Mouse (Mus musculus): Measurements from ENCODE around the gene Tgfa.

Tgfa gene

DNA sequence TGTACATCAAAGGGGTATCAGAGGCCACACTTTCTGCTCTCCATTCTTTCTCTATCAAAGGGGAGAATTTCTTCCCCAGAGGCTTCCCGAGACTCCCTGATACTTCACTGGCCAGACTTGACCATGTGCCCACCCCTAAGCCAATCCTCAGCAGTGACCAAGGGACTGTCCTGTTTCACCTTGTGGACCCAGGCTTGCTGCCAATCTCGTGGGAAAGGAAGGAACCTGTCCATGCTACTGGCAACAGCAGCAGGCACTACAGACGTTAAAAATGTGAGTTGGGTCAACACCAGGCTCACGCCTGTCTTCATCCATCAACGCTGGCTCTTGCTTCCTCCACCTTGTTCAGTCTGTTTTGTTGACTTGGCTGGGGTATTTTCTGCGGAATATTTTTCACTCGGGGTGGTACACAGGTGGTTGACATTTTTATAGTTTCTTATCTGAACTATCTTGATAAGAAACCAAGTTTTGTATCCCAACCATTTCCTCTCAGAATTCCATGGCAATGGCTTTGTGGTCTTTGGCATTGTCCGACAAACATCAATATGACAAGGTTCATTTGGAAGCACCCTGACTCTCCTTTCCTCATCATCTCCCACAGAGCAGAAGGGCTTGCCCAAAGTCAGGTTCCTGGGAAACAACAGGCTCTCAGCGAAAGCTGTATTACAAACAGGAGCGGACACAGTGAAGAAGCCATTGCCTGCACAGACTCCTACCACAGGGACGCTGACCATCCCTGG, 6.1 kb upstream of the Tgfa start:
- no peak for DNase-seq (ENCODE audit: low spot score)

DNA sequence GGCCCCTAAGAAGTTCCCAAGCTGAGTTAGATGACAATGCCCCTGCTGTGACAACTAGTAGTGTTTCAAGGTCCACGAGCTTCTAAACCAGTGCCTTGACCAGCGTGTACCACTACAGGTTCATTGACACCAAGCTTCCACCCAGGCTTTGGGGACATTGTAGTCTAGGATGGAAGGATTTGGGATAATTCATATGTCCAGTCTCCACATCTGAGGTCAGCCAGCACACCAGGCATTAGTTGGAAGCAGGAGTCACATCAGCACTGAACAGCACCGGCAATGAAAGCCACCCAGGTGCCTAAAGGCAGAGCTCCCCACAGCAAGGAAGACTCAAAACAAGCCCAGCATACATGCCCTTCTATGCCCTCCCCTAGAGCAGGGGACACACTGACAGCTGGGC, 4.4 kb upstream of the Tgfa start:
- DNase-seq (ENCODE audit: low spot score): peak; percentile 57

DNA sequence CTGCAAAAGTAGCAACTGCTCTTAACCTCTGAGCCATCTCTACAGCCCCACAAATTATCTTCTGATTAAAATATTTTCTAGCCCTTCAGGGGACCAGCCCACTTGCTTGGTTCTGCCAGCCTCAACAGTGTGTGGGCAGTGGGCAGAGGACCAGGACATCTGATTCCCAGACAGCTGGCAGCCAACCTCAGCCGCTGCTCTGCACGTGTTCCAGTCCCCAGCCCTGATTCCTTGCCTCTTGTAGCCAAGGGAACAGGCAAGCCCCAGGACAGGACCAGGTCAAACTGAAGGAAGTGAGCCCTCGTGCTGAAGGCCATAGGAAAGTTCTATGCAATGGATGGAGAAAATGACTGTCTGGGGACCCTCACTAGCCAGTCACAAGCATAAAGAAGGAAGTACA, 2.0 kb upstream of the Tgfa start:
- DNase-seq (ENCODE audit: low spot score): no peak

DNA sequence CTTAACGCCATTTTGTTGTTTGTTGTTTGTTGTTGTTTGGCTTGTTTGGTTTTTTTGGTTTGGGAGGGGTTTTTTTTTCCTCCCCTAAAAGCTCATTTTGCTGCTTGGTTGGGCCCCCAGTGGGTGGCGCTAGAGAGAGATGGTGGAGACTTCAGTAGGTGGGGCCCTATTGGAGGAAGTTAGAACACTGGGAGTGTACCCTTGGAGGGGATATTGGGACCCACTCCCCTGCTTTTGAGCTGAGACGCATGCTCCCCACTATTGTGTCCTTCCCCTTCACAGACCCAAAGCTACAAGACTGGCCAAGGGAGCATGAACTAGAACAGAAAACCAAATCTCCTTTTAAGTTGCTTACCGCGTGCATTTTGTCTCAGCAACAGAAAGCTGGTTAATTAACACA, 1.1 kb upstream of the Tgfa start:
- peak; percentile 43 for DNase-seq (ENCODE audit: low spot score)

DNA sequence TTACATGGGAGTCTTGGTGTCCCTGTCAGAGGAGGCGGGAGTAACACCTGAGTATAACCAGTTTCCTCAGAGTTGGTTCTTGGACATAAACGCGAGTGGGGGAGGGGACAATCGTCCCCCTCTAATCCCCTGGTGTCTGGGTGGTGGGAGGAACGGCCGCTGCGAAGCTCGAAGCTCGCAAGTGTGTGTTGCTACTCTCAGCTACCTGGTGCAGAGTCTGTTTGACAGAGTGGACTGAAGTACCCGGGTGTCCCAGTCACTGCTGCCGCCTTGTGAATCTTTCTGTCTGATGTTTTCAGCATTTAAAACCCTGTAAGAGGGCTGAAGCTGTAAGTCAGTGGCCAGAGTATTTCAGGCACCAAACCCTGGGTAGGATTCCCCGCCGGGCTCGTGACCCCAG, 1.0 kb downstream of the Tgfa start:
- no peak for DNase-seq (ENCODE audit: low spot score)

DNA sequence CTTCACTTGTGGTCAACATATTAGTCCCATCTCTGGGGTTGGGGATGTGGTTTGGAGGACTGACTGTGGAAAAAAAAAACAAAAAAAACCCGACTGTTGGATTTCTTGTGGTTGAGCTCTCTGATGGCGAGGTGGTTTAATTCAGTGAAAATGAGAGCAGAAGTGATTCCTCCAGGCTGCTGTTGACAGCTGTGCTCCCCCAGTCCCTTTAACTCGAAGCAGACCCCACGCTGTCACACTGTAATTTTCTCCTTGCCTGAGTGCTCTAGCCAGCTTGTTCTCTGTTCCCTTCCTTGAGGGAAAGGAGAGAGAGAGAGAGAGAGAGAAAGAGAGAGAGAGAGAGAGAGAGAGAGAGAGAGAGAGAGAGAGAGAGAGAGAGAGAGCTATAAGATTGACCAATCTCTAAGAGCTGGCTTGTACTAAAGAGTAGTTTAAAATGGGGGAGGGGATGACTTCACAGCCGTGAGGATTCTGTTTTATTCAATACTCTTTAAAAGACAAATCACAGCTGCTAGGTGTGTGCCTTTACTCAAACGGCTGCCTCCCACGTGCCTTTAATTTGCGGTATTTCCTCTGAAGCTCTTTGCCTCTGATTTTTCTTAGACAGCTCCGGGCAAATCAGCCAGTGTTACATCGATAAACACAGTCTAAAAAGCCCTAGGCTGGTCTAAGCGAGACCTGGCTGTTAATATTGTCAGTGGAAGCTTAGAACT, 2.3 kb downstream of the Tgfa start:
- no peak for DNase-seq (ENCODE audit: low spot score)

DNA sequence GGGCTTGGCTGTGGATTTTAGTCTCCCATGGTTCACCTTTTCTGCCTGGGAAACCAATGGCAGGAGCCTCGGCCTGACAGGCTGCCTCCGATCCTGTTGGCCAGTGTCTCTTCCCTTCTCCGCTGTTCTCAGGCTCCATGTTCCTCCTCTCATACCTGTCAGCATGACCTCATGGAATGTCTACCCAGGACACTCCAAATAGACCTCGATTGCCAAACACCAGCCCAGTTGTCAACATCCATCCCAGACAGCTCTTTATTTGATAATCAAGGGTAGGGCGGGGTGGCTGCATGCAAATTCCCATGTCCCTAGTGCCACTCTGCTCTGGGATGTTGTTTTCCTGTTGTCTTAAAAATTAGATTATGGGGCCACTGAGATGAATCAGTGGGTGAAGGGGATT, 5.9 kb downstream of the Tgfa start:
- DNase-seq (ENCODE audit: low spot score): no peak

DNA sequence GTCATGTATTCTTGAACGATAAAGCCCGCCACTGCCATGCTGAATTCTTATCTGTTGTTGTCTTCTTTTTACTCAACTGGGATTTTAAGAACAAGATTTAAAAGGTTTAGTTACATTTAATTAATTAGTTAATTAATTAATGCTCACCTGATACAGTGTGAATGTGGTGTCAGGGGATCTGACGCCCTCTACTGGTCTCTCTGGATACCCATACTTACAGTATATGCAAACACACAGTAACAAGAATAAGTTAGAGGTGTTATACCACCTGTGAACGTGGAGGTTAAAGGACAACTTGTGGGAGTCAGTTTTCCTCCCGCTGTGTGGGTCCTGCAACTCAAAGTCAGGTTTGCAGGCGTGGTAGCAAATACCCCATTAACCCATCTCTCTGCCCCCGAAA, 8.1 kb downstream of the Tgfa start:
- no peak for DNase-seq (ENCODE audit: low spot score)

DNA sequence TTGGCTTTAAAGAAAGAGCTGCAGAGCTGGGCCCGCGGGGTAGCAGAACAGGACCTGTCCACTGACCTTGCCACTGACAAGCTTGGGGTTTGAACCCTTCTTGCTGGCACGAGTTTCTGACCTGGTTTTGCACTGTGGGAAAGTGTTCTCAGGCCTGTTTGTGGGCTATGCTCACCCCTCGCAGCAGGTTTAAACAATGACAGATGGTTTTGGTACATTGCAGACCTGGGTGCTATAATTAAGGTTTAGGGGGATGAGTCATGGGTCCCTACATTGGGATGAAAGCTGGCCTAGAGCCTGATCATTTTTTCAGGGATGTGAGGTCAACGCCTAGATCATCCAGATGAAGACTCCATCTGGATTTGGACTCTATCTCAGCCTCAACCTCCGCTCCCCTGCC, 11.0 kb downstream of the Tgfa start:
- no peak for DNase-seq (ENCODE audit: low spot score)

DNA sequence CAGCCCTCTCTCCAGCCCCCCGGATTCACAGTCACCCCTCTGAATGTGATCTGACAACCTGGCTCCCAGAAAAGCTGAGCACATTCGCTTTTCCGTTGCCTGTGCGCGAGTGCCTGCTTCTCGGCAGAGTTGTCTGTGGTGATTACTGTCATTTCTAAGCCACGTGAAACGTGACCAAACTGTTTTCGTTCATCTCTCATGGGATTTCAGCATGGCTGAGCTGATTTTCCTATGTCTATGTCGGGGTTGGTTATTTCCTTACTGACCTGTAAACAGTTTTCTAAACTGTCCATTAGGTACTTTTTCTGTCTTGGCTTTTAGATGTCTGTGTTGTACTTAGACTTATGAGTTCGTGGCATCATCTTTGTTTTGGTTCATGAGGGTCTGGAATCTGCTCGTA, 12.0 kb downstream of the Tgfa start:
- DNase-seq (ENCODE audit: low spot score): no peak

DNA sequence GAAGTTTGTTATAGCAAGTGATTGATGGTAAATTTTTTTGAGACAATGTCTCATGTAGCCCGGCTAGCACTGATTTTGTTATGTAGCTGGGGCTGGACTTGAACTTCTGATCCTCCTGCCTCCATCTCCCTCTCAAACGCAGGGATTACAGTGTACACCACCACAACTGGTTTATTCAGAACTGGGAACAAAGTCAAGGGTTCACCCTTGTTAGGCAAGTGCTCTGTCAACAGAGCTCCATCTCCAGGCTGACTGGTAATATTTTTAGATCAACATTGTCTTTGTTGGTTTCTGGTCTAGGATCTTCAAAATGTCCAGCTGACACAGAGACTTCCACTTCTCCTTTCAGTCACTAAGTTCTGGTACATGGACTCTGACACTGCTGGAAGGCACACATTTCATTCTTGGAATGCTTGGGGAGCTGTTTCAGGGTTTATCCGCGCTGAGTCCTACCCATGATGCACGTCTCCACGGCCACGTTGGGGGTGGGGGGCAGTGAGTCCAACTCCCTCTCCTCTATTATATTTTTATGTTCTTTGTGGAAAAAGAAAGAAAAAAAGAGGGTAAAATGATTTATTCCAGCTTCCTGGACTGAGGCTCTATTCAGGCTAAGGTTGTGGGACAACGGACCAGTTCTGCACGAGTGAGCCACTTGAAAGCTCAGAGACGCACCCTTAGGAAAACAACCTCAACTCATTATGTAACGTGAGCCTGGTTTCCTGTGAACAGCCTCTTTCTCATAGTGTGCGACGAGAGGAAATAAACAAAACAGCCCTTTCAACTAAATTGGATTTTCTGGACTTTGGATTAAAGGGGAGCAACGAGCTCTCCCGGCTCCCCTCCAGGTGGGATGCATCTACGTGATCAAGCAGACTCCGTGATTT, 14.4 kb downstream of the Tgfa start:
- DNase-seq (ENCODE audit: low spot score): no peak

DNA sequence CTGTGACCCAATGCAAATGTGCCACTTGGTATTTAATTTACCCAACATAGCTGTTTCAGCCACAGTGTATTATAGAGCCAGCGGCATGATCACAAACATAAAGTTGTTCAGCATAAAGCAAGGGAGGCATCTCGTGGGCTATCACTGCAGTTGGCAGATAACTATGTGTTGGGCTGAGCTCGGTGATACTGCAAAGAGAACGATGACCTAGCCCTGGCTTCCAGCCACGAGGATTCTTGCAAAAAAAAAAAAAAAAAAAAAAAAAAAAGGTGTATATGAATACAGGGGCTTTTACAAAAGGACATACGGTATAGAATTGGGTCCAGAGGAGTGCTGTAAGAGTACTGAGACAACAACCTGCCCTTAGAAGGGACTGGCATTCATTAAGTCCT, 15.0 kb downstream of the Tgfa start:
- DNase-seq (ENCODE audit: low spot score): no peak

DNA sequence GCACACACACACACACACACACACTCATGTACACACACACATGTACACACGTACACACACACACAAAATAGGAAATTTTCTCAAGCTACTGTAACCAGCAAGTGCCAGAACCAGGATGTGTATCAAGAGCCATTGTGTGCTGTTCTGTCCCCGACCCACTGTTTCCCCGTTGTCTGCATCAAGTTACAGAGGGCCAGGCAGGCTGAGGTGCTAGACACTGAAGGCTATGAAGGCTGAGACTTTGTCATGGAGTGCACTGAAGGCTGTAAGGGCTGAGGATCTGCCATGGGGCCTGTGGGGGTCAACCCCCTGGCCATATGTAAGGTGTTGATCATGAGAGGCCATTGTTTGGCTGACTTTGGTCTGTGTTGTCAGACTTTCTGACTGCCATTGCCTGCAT, 15.6 kb downstream of the Tgfa start:
- no peak for DNase-seq (ENCODE audit: low spot score)

DNA sequence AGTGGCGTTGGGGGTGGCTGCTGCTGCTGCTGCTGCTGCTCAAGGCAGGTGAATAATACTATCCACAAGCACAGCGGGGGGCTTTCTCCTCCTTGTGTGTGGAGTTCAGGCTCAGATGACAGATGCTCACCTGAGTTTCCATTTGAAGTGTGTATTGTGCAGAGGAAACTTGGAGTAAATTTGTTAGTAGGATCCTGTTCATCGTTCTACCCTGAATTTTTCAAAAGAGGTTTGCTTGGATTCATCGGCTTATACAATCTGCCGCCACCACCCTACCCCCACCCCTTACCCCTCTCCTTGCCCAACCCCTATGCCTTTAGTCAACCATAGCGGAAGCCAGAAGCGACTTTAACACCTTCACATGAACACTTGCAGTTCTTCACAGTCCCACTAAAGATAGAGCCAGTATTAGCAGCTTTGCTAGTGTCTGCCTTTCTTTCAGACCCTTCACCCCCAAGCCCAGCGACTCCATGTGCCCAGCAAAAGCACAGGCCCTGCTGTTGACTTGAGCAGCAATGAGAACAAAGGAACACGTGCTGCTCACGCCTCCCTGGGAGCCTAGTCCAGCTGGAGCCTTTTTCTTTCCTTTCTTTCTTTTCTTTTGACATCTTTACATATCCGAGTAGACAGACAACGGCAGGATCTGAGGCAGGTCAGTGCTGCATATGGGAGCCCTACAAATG, 16.2 kb downstream of the Tgfa start:
- no peak for DNase-seq (ENCODE audit: low spot score)

DNA sequence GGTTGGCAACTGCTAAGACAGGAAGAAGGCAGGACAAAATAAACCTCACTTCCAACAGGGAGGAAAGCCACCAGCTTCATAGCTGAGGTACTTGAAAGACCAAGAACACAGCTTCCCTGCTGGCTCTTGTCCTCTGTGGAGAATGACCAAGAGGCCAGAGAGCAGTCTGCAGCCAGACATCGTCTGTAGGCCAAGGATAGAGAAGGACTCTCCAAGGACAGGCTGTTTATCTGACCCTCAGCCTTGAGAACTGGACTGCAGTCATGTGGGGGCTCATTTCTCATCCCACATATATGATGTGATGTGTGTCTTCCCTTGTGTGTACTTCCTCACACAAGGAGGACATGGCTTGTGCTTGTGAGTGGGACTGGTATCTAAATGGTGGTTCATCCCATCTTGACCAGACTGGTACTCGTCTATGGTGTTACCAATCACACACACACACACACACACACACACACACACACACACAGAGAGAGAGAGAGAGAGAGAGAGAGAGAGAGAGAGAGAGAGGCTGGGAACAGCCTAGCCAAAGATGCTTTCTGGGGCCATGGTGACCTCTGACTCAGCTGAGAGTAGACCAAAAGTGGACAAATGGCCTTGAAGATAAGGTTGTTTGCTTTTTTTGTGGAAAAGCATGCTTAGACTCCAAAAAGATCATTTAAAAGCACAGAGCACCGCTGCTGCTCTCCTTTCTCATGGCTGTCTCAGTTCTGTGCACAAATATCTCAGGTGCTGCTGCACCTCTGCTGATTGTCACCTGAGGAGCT, 18.0 kb downstream of the Tgfa start:
- DNase-seq (ENCODE audit: low spot score): peak; percentile 58

DNA sequence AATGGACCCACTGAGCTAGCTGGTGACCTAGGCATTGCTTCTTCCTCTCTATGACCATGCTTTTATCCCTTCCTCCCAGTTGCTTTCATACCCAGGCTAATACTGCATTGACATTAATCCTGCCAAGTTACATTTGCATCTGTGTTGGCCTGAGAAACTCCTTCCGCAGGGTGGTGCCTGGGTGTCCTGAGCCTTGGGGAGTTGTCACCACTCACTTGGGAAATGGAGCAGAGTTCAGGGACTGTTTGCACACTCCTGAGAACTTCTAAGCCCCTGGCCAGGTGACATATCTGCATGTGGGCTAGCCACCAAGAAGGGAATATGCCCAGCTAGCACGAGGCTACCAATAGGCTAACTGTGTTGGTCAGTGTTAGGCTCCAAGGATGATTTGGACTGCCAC, 23.0 kb downstream of the Tgfa start:
- DNase-seq (ENCODE audit: low spot score): no peak

DNA sequence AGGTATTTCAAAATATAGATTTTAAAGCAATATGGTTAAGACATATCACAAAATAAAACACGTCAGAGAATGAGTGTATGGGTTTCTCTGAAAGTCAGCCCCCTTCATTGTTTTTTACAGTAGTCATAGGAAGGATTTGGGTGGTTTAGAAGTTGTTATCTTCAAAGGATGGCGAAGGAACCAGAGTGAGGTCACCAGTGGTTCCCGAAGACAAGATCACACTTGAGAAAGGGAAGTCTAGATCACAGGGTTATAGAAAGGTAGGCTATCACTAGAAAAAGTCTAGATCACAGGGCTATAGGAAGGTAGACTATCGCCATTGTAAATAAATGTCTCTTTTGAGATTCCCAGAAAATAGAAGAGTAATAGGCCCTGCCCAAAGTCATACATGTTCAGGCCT, 23.7 kb downstream of the Tgfa start:
- no peak for DNase-seq (ENCODE audit: low spot score)

DNA sequence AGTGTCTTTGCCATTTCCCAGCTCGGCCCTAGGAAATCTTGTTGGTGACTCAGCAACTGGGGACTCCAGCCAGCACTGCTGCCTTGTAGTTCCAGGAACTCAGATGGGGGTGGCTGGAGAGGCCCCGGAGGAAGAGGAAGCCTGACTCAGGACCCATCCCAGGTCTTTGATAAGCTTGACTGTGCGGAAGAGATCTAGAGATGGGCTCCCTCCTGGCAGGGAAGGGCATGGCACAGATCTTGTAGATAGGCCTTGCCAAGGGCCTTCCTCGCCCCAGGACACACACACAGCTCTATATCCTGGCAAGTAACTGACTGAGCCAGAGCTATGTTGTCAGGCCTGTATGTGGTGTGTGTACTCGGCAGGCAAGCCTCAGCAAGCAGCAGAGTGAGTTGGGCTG, 24.5 kb downstream of the Tgfa start:
- no peak for DNase-seq (ENCODE audit: low spot score)

DNA sequence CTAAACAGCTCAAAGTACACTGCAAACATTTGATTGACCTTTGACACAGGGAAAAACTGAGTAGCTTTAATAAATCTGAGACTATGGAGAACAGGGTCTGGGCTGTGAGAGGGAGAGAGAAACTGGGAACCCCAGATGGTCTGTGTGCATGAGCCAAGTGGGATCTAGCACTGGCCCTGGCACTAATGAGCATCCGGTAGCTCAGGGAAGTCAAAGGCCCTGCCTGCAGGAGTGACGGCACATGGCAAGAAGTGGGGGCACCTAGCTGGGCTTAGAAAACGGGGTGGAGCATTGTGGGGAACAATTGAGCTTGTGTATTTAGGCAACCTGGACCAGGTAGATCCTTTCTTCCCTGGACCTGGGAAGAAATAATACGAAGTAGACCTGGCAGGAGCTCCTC, 25.1 kb downstream of the Tgfa start:
- DNase-seq (ENCODE audit: low spot score): no peak

DNA sequence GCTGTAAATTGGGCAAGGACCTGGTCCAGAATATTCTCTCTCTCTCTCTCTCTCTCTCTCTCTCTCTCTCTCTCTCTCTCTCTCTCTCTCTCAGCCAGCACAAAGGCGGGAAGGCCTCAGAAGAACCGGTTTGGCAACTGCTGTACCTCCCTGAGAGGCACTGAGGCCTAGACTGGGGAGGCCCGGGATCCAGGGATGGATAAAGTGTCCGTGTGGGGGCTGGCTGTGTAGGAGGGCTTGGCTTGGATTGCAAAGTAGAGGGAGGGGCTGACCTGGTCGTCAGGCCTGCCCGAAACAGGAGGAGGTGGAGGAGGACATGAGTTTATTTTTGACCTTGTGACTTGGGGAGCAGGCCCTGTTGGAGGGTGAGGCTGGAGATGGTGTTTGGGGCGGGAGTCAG, 27.4 kb downstream of the Tgfa start:
- peak; percentile 38 for DNase-seq (ENCODE audit: low spot score)

DNA sequence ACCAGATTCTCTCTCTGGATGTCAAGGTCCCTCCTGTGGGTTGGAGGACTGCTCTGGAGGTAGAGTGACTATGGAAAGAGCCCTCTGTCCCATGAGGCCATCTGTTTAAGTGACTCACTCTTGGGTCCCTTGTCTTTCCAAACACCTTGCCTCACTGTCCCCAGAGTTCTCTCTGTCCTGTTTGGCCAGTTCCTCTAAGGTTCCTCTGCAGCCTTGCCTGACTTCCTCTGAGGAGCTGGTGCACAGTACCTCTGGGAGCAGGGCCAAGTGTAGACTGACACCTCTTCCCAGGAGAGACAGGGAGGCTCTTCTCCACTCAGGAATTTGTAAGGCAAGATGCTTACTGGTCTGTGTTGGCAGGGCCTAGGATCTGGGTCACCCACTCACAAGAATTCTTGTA, 30.6 kb downstream of the Tgfa start:
- DNase-seq (ENCODE audit: low spot score): no peak

DNA sequence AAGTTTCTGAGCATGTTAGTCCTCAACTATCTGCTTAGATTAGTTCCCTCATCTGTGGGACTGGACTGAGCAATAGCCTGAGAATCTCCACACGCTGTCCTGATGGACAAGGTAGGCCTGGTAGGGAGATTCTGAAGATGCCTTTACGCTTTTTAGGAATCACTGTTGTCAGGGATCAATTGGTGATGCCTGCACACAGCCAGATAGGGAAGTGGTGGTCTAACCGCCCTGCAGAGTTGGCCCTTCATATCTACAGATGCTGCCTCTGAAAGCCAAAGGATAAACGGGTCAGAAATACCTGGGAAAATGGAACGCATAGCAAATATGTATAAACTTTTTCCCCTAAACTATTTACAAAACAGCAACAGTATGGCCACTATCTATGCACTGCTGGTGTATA, 37.3 kb downstream of the Tgfa start:
- no peak for DNase-seq (ENCODE audit: low spot score)

Measured in testis, postnatal 14 days (tissue).